Mouse (Mus musculus) bone marrow, adult 2 months (tissue): ENCODE data around the gene Dzip1l. TPM values are rescaled to one million over a fixed set of nuclear protein-coding genes. Genes with fewer than 3 reads are reported as not detected.

Experiments
- H3K27ac ChIP-seq: fragments of 200-500 bp; 2 replicates; pipeline ENCODE4 v1.5.1; 2012; ENCODE audit warnings: low read depth, mild to moderate bottlenecking, control low read depth, inconsistent platforms, low read length; ENCODE audit not compliant: control insufficient read depth, poor library complexity, insufficient read depth
- H3K4me1 ChIP-seq: fragments of 200-500 bp; 2 replicates; pipeline ENCODE4 v1.6.1; 2011; ENCODE audit warnings: low read length; ENCODE audit not compliant: control insufficient read depth, insufficient read depth
- H3K4me3 ChIP-seq: fragments of 200-500 bp; replicated peaks from 2 replicates; pipeline ENCODE3; 2011; ENCODE audit warnings: mild to moderate bottlenecking, low read depth, low read length, control low read depth; ENCODE audit not compliant: control insufficient read depth
- CTCF ChIP-seq: fragments of 200-500 bp; IDR thresholded peaks from 2 replicates; pipeline ENCODE4 v1.5.1; 2011; ENCODE audit warnings: low read length, control low read depth; ENCODE audit not compliant: control insufficient read depth, insufficient read depth
- POLR2A ChIP-seq: fragments of 200-500 bp; IDR thresholded peaks from 2 replicates; pipeline ENCODE4 v1.6.1; 2011; ENCODE audit warnings: low read depth, mild to moderate bottlenecking, control low read depth, low read length, borderline replicate concordance; ENCODE audit not compliant: control insufficient read depth
- WGBS: fragments of 180-500 bp; shearing (Covaris S2); methylation state at CpG from one replicate; pipeline ENCODE4 v1.1.7; 2018; 5-methylcytosine and 5-hydroxymethylcytosine counted together
- polyA plus RNA-seq: library from polyadenylated mRNA; stranded (reverse); fragments of >200 nt; gene quantifications from 2 replicates; pipeline ENCODE4 v1.2.4, GENCODE M21; 2011; ENCODE audit warnings: low replicate concordance; ENCODE audit not compliant: missing spikeins, insufficient read depth, insufficient read length

The Dzip1l gene
- polyA plus RNA-seq, 1 experiment, result 1.0 TPM

- TF ChIP-seq CTCF (no peak), POLR2A (no peak)
- Histone ChIP-seq H3K4me1 (no peaks in the 10 kb centered on the region), H3K27ac (no peak overlapping the region), H3K4me3 (no peak overlapping the region)
- 74% methylated on average over 10 of the region's 10 CpGs for WGBS
These were observed 33.6 kb downstream of the Dzip1l start for GRCm38 (mm10) chr9:99662887-99663286.

GRCm38 (mm10) chr9:99667596-99667995, 38.3 kb downstream of the Dzip1l start:
- H3K4me1 ChIP-seq, result no peaks in the 10 kb centered on the region
- WGBS, result 84% methylated on average over 8 of the region's 8 CpGs
- H3K27ac ChIP-seq, result no peak overlapping the region
- TF ChIP-seq POLR2A (no peak), CTCF (no peak)
- no peak overlapping the region for H3K4me3 ChIP-seq

GRCm38 (mm10) chr9:99671603-99672002, 42.3 kb downstream of the Dzip1l start:
- TF ChIP-seq POLR2A (no peak), CTCF (no peak)
- no peak overlapping the region for H3K4me3 ChIP-seq
- no peak overlapping the region for H3K27ac ChIP-seq
- 33% methylated on average over 2 of the region's 2 CpGs for WGBS
- no peaks in the 10 kb centered on the region for H3K4me1 ChIP-seq

GRCm38 (mm10) chr9:99675714-99676113, 46.4 kb downstream of the Dzip1l start:
- 70% methylated on average over 3 of the region's 3 CpGs for WGBS
- no peak overlapping the region for H3K27ac ChIP-seq
- no peak overlapping the region for H3K4me3 ChIP-seq
- TF ChIP-seq POLR2A (no peak), CTCF (no peak)
- no peaks in the 10 kb centered on the region for H3K4me1 ChIP-seq

- Histone ChIP-seq H3K4me3 (no peak overlapping the region), H3K4me1 (no peaks in the 10 kb centered on the region), H3K27ac (no peak overlapping the region)
- 88% methylated on average over 21 of the region's 21 CpGs for WGBS
- TF ChIP-seq POLR2A (no peak), CTCF (no peak)
These were observed 52.8 kb downstream of the Dzip1l start for GRCm38 (mm10) chr9:99681980-99682570.

- 61% methylated on average over 5 of the region's 5 CpGs for WGBS
- no peak overlapping the region for H3K27ac ChIP-seq
- TF ChIP-seq POLR2A, result no peak
- TF ChIP-seq CTCF, result no peak
- H3K4me3 ChIP-seq, result no peak overlapping the region
- H3K4me1 ChIP-seq, result no peaks in the 10 kb centered on the region
These were observed 55.8 kb downstream of the Dzip1l start for GRCm38 (mm10) chr9:99685061-99685521.

- 69% methylated on average over 5 of the region's 5 CpGs for WGBS
These were observed 56.4 kb downstream of the Dzip1l start for GRCm38 (mm10) chr9:99685536-99686231.

GRCm38 (mm10) chr9:99689796-99690195, 60.5 kb downstream of the Dzip1l start:
- Histone ChIP-seq H3K4me3 (no peak overlapping the region), H3K27ac (no peak overlapping the region), H3K4me1 (no peaks in the 10 kb centered on the region)
- WGBS, result 81% methylated on average over 5 of the region's 5 CpGs
- TF ChIP-seq POLR2A (no peak), CTCF (no peak)

More at GRCm38 (mm10) chr9:99685536-99686231, 56.4 kb downstream of the Dzip1l start:
- Histone ChIP-seq H3K4me3 (no peak overlapping the region), H3K4me1 (no peaks in the 10 kb centered on the region), H3K27ac (no peak overlapping the region)
- TF ChIP-seq CTCF, result no peak
- TF ChIP-seq POLR2A, result no peak
